Mouse (Mus musculus) erythroblast, embryonic 14.5 days (primary cell): ENCODE measurements around the gene Mgat5b.

Experiments
- GATA1 ChIP-seq: IDR thresholded peaks from 2 replicates; pipeline ENCODE4 v1.6.1; 2012; ENCODE audit warnings: low read length, inconsistent platforms, mixed read lengths
- TAL1 ChIP-seq: IDR thresholded peaks from 3 replicates; pipeline ENCODE4 v1.6.1; 2012; ENCODE audit warnings: low read length, inconsistent platforms, mixed read lengths

GRCm38 (mm10) chr11:116915241-116915640 lies 3.4 kb upstream of the Mgat5b start:
- TF ChIP-seq TAL1 (no peak), GATA1 (no peak)
